Mouse (Mus musculus) kidney, embryonic 16.5 days (tissue): Measurements from ENCODE around the gene Usf2. TPM values are rescaled to one million over a fixed set of nuclear protein-coding genes. Genes with fewer than 3 reads are reported as not detected.

Source experiments
- ATAC-seq: fragments of 200-750 bp; cut with Nextera tagmentation; 2 replicates; pipeline ENCODE4 v1.8.0; 2017; ENCODE audit warnings: moderate TSS enrichment; ENCODE audit not compliant: low FRiP score, low TSS enrichment
- H3K27ac ChIP-seq: fragments of 300-500 bp; sonication (generic); 2 replicates; pipeline ENCODE4 v1.5.1; 2014; ENCODE audit warnings: low read length
- H3K27me3 ChIP-seq: fragments of 300-500 bp; sonication (generic); 2 replicates; pipeline ENCODE4 v1.6.1; 2014; ENCODE audit warnings: low read length, control low read depth, mixed read lengths; ENCODE audit not compliant: insufficient read depth
- H3K36me3 ChIP-seq: fragments of 300-500 bp; sonication (generic); 2 replicates; pipeline ENCODE4 v1.6.1; 2014; ENCODE audit warnings: low read length, control low read depth, mixed read lengths; ENCODE audit not compliant: insufficient read depth
- H3K4me1 ChIP-seq: fragments of 300-500 bp; sonication (generic); 2 replicates; pipeline ENCODE4 v1.6.1; 2014; ENCODE audit warnings: low read length, control low read depth, mixed read lengths; ENCODE audit not compliant: insufficient read depth
- H3K4me2 ChIP-seq: fragments of 300-500 bp; sonication (generic); replicated peaks from 2 replicates; pipeline ENCODE4 v1.6.1; 2014; ENCODE audit warnings: low read depth, low read length
- H3K4me3 ChIP-seq: fragments of 300-500 bp; sonication (generic); 2 replicates; pipeline ENCODE4 v1.5.1; 2014; ENCODE audit warnings: mild to moderate bottlenecking, low read length
- H3K9ac ChIP-seq: fragments of 300-500 bp; sonication (generic); replicated peaks from 2 replicates; pipeline ENCODE4 v1.6.1; 2014; ENCODE audit warnings: low read length
- H3K9me3 ChIP-seq: fragments of 300-500 bp; sonication (generic); 2 replicates; pipeline ENCODE4 v1.6.1; 2016; ENCODE audit warnings: low read length, control low read depth
- WGBS: fragments of 180-500 bp; shearing (Covaris S2); extraction: QIAGEN DNeasy Blood & Tissue Kit; methylation state at CpG from one replicate; pipeline ENCODE4 v1.1.7; 2014; 5-methylcytosine and 5-hydroxymethylcytosine counted together
- polyA plus RNA-seq: library from polyadenylated mRNA; unstranded; fragments of >200 nt; fragmentation: Nextera tagmentation; extraction: Ambion mirVana; gene quantifications from 2 replicates; pipeline ENCODE4 v1.2.1, GENCODE M21; 2015

Usf2 gene
- polyA plus RNA-seq, 1 experiment from 2014 or later, result 25.3 TPM

- Histone ChIP-seq H3K27me3 (no peaks in the 10 kb centered on the region), H3K36me3 (peaks cover 12% of the 10 kb centered on the region), H3K9me3 (no peaks in the 10 kb centered on the region), H3K4me3 (no peak overlapping the region), H3K27ac (no peak overlapping the region), H3K4me2 (no peak overlapping the region), H3K4me1 (peaks cover 9% of the 10 kb centered on the region), H3K9ac (no peak overlapping the region)
- WGBS, result 93% methylated on average over 5 of the region's 5 CpGs
- ATAC-seq, result no peak
These were observed 6.3 kb upstream of the Usf2 start for GRCm38 (mm10) chr7:30962862-30963261.

DNA sequence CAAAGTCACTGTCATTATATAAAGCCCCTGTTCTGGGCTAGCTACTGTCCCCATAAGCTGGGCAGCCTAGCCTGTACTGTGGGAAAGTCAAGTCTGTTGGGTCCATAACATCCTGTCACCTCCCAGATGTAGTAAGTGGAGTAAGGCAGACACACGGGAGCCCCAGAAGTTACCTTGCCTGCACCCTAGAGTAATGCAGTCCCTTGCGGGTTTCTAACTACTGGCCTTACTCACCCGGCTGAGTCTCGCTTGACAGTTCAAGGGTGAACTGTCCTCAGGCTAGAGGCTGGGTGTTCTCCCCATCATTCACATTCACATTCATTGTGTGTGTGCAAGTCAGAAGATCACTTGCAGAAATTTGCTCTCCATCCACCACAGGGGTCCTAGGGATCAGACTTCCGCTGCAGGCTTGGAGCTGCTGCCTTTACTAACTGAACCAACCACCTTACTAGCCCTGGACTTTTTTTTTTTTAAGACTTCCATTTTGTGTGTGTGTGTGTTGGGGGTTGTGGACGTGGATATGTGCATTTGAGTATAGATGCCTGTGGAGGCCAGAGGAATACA, 3.3 kb upstream of the Usf2 start:
- Histone ChIP-seq H3K9me3 (no peaks in the 10 kb centered on the region), H3K27me3 (no peaks in the 10 kb centered on the region), H3K4me2 (no peak overlapping the region), H3K36me3 (peaks cover 12% of the 10 kb centered on the region), H3K4me1 (peaks cover 19% of the 10 kb centered on the region), H3K4me3 (no peak overlapping the region), H3K27ac (no peak overlapping the region), H3K9ac (no peak overlapping the region)
- WGBS, result 88% methylated on average over 6 of the region's 6 CpGs
- ATAC-seq, result no peak

GRCm38 (mm10) chr7:30958866-30959487, 2.4 kb upstream of the Usf2 start:
- WGBS, result 99% methylated on average over 9 of the region's 9 CpGs
- Histone ChIP-seq H3K9me3 (no peaks in the 10 kb centered on the region), H3K4me3 (no peak overlapping the region), H3K4me2 (no peak overlapping the region), H3K27me3 (no peaks in the 10 kb centered on the region), H3K4me1 (peaks cover 22% of the 10 kb centered on the region), H3K9ac (no peak overlapping the region), H3K36me3 (peaks cover 20% of the 10 kb centered on the region), H3K27ac (no peak overlapping the region)
- ATAC-seq, result no peak

- no peaks in the 10 kb centered on the region for H3K9me3 ChIP-seq
- H3K36me3 ChIP-seq, result peaks cover 24% of the 10 kb centered on the region
- 69% methylated on average over 28 of the region's 28 CpGs for WGBS
- H3K4me2 ChIP-seq, result peak overlapping the region; percentile 84
- H3K27ac ChIP-seq, result peak overlapping the region; percentile 98
- no peaks in the 10 kb centered on the region for H3K27me3 ChIP-seq
- no peak for ATAC-seq
- H3K4me1 ChIP-seq, result peaks cover 22% of the 10 kb centered on the region
- peak overlapping the region; percentile 74 for H3K4me3 ChIP-seq
- peak overlapping the region; percentile 93 for H3K9ac ChIP-seq
These were observed 1.7 kb upstream of the Usf2 start for GRCm38 (mm10) chr7:30958109-30958865.

DNA sequence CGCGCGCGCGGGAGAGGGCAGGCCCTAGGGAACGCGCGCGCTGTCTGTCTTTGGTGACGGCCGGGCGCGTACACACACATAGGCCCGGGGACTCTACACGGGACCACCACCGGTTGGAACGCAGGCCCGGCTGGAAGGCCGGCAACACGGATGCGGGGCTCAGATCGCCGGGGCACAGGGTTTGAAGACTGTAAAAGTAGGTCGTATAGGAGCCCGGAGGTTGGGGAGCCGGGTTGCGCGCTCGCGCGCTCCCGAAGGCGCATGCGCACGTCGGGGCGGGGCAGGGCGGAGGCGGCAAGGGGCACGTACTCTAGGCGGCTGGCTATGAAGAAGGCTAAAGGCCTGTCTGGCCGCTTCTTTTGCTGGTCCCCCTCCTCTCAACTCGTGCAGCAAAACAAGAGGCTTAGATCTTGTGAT, 772 bp upstream of the Usf2 start:
- peak overlapping the region; percentile 74 for H3K4me3 ChIP-seq
- WGBS, result under 1% methylated on average over 43 of the region's 43 CpGs
- H3K4me2 ChIP-seq, result peak overlapping the region; percentile 84
- H3K27me3 ChIP-seq, result no peaks in the 10 kb centered on the region
- H3K27ac ChIP-seq, result peak overlapping the region; percentile 98
- peaks cover 34% of the 10 kb centered on the region for H3K36me3 ChIP-seq
- ATAC-seq, result peak; percentile 46
- no peaks in the 10 kb centered on the region for H3K9me3 ChIP-seq
- peak overlapping the region; percentile 93 for H3K9ac ChIP-seq
- H3K4me1 ChIP-seq, result peaks cover 22% of the 10 kb centered on the region

DNA sequence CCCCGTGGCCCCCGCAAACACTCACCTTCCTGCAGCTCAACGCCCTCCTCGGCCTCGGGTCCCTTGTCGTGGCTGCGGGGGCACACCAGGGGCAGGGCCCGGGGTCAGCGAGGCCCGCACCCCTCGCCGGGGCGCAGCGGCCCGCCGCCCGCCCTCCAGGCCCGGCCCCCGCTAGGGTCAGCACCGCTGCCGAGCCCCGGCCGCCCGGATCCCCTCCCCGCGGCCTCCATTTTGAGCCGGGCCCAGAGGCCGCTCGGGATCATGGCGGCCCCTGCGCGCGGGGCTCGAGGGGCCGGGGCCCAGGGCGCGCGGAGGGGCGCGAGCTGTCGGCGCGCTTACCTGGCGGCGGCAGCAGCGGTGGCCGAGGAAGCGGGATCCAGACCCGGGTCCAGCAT, 249 bp downstream of the Usf2 start:
- Histone ChIP-seq H3K27me3 (no peaks in the 10 kb centered on the region), H3K4me1 (peaks cover 22% of the 10 kb centered on the region), H3K4me3 (peak overlapping the region; percentile 74), H3K9me3 (no peaks in the 10 kb centered on the region), H3K36me3 (peaks cover 41% of the 10 kb centered on the region), H3K27ac (peak overlapping the region; percentile 98), H3K4me2 (peak overlapping the region; percentile 84), H3K9ac (peak overlapping the region; percentile 93)
- ATAC-seq, result peak; percentile 46
- 0% methylated on average over 31 of the region's 49 CpGs for WGBS

DNA sequence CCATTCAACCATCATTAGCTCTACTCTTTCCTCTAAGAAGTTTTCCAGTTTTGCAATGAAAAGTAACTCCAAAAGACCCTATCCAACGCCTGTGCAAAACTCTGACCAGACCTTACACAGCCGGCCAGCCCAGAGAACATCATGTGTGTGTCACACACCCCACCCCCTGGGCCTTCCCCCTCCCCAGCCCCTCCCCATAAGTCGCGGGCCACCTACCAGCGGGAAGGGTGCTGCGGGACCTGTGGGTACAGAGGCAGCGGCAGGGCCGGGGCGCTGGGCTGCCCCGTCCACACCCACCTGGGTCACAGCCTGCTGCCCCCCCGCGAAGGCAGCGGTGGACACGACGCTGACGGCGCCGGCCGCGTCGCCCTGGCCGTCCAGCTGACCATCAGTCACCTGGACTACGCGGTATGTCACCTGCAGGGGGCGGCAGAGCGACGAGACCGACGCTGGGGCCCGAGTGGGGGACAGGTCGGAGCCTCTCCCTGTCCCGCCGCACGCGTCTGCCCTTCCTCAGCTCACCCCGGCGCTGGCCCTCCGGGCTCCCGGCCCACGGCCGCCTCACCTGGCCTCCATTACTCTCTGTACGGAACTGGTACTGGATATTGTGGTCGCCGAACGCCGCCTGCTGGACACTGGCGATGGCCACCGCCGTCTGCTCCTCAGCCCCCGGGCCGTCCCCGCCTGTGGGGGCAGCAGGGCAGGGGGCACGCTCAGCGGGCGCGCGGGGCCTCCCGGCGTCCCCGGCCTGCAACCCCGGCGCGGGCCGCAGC, 833 bp downstream of the Usf2 start:
- peaks cover 22% of the 10 kb centered on the region for H3K4me1 ChIP-seq
- ATAC-seq, result peak; percentile 87
- WGBS, result under 1% methylated on average over 57 of the region's 64 CpGs
- peaks cover 43% of the 10 kb centered on the region for H3K36me3 ChIP-seq
- H3K4me3 ChIP-seq, result peak overlapping the region; percentile 74
- peak overlapping the region; percentile 93 for H3K9ac ChIP-seq
- H3K27me3 ChIP-seq, result no peaks in the 10 kb centered on the region
- H3K27ac ChIP-seq, result peak overlapping the region; percentile 98
- H3K4me2 ChIP-seq, result peak overlapping the region; percentile 84
- H3K9me3 ChIP-seq, result no peaks in the 10 kb centered on the region

DNA sequence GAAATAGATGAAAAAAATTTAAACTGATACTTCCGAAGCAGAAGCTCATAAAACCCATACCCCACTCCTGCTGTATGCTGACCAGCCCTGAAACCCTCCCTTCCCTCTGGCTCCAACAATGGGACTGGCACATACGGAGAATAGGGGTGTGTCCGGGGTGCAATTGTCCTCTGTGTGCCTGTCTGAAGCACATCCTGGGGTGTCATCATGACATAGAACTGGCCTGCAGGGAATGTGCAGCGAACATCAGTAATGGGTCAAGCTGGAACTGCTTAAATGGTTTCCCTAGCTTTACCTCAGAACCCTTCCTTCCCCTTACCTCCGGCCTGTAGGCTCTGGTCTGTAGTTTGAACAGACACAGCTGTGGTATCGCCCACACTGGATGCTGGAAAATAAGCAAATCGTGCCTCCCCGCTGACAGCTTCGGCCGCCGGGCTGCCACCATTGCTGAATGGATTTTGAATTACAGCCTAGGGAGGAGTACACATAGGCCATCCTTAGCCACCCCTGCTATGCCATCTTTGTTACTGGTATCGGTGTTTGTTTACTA, 1.6 kb downstream of the Usf2 start:
- peaks cover 50% of the 10 kb centered on the region for H3K36me3 ChIP-seq
- ATAC-seq, result no peak

GRCm38 (mm10) chr7:30954036-30954435, 2.6 kb downstream of the Usf2 start:
- Histone ChIP-seq H3K27me3 (no peaks in the 10 kb centered on the region), H3K4me2 (no peak overlapping the region), H3K27ac (no peak overlapping the region), H3K9me3 (no peaks in the 10 kb centered on the region), H3K4me3 (no peak overlapping the region), H3K36me3 (peaks cover 54% of the 10 kb centered on the region), H3K4me1 (peaks cover 22% of the 10 kb centered on the region), H3K9ac (no peak overlapping the region)
- ATAC-seq, result no peak
- WGBS, result 90% methylated on average over 3 of the region's 3 CpGs

More for the DNA sequence above, 1.6 kb downstream of the Usf2 start:
- H3K4me1 ChIP-seq, result peaks cover 22% of the 10 kb centered on the region
- peak overlapping the region; percentile 93; the same call in 1 of the 2 replicates for H3K9ac ChIP-seq
- peak overlapping the region; percentile 84 for H3K4me2 ChIP-seq
- no peaks in the 10 kb centered on the region for H3K9me3 ChIP-seq
- no peak overlapping the region for H3K27ac ChIP-seq
- peak overlapping the region; percentile 74 for H3K4me3 ChIP-seq
- H3K27me3 ChIP-seq, result no peaks in the 10 kb centered on the region
- WGBS, result 82% methylated on average over 12 of the region's 12 CpGs
